Mouse (Mus musculus) kidney, postnatal 0 days (tissue): ENCODE results near the gene Phf13. TPM values are rescaled to one million over a fixed set of nuclear protein-coding genes. Genes with fewer than 3 reads are reported as not detected.

ENCODE experiments used
- ATAC-seq: fragments of 200-750 bp; cut with Nextera tagmentation; replicated peaks from 2 replicates; pipeline ENCODE4 v1.8.0; 2017; ENCODE audit warnings: low read depth, moderate number of reproducible peaks, moderate TSS enrichment, moderate library complexity; ENCODE audit not compliant: low FRiP score
- DNase-seq: peaks from one replicate; pipeline ENCODE4 v3.0.0-alpha.2; 2016; ENCODE audit warnings: low spot score
- H3K27ac ChIP-seq: fragments of 300-500 bp; sonication (generic); 2 replicates; pipeline ENCODE4 v1.5.1; 2014; ENCODE audit warnings: mild to moderate bottlenecking
- H3K27me3 ChIP-seq: fragments of 300-500 bp; sonication (generic); 2 replicates; pipeline ENCODE4 v1.6.1; 2014; ENCODE audit warnings: low read length, mixed read lengths; ENCODE audit not compliant: insufficient read depth
- H3K36me3 ChIP-seq: fragments of 300-500 bp; sonication (generic); 2 replicates; pipeline ENCODE4 v1.6.1; 2014; ENCODE audit warnings: low read length, mixed read lengths; ENCODE audit not compliant: insufficient read depth
- H3K4me1 ChIP-seq: fragments of 300-500 bp; sonication (generic); replicated peaks from 2 replicates; pipeline ENCODE4 v1.6.1; 2014; ENCODE audit warnings: antibody characterized with exemption, low read length, mixed read lengths; ENCODE audit not compliant: insufficient read depth
- H3K4me2 ChIP-seq: fragments of 300-500 bp; sonication (generic); 2 replicates; pipeline ENCODE4 v1.6.1; 2014; ENCODE audit warnings: mild to moderate bottlenecking, low read length, moderate library complexity, mixed read lengths
- H3K4me3 ChIP-seq: fragments of 300-500 bp; sonication (generic); replicated peaks from 2 replicates; pipeline ENCODE4 v1.5.1; 2014; ENCODE audit warnings: low read depth, low read length
- H3K9ac ChIP-seq: fragments of 300-500 bp; sonication (generic); 2 replicates; pipeline ENCODE4 v1.6.1; 2014; ENCODE audit warnings: low read depth, low read length
- H3K9me3 ChIP-seq: fragments of 300-500 bp; sonication (generic); replicated peaks from 2 replicates; pipeline ENCODE4 v1.6.1; 2016; ENCODE audit warnings: low read length, inconsistent platforms, mixed read lengths
- CTCF ChIP-seq: IDR thresholded peaks from 2 replicates; pipeline ENCODE4 v1.5.1; 2016; ENCODE audit warnings: antibody characterized with exemption, low read depth, mild to moderate bottlenecking, moderate library complexity
- WGBS: fragments of 180-500 bp; shearing (Covaris S2); extraction: QIAGEN DNeasy Blood & Tissue Kit; methylation state at CpG from one replicate; pipeline ENCODE4 v1.1.7; 2014; 5-methylcytosine and 5-hydroxymethylcytosine counted together
- polyA plus RNA-seq: library from polyadenylated mRNA; unstranded; fragments of >200 nt; fragmentation: Nextera tagmentation; extraction: Ambion mirVana; gene quantifications from 2 replicates; pipeline ENCODE4 v1.2.1, GENCODE M21; 2015

Gene Phf13
- polyA plus RNA-seq, 1 experiment from 2014 or later = 23.7 TPM

GRCm38 (mm10) chr4:151981363-151981762, 14.7 kb downstream of the Phf13 start:
- H3K27ac ChIP-seq = no peak overlapping the region
- H3K4me2 ChIP-seq = no peak overlapping the region
- no peak overlapping the region for H3K4me3 ChIP-seq
- 13% methylated on average over 5 of the region's 5 CpGs for WGBS
- H3K9me3 ChIP-seq = no peaks in the 10 kb centered on the region
- no peaks in the 10 kb centered on the region for H3K27me3 ChIP-seq
- H3K4me1 ChIP-seq = peaks cover 5% of the 10 kb centered on the region; the same call in 1 of the 2 replicates
- H3K9ac ChIP-seq = no peak overlapping the region
- peak; percentile 98 for TF ChIP-seq CTCF
- peak; percentile 40 for ATAC-seq
- H3K36me3 ChIP-seq = peaks cover 23% of the 10 kb centered on the region
- DNase-seq = peak; percentile 86

GRCm38 (mm10) chr4:151980699-151981098, 15.4 kb downstream of the Phf13 start:
- H3K9me3 ChIP-seq = no peaks in the 10 kb centered on the region
- 69% methylated on average over 8 of the region's 8 CpGs for WGBS
- DNase-seq (no peak), ATAC-seq (no peak)
- peaks cover 23% of the 10 kb centered on the region for H3K36me3 ChIP-seq
- H3K4me1 ChIP-seq = peaks cover 4% of the 10 kb centered on the region; the same call in 1 of the 2 replicates
- no peak overlapping the region for H3K27ac ChIP-seq
- H3K27me3 ChIP-seq = no peaks in the 10 kb centered on the region
- TF ChIP-seq CTCF = peak; percentile 46
- no peak overlapping the region for H3K4me2 ChIP-seq
- H3K4me3 ChIP-seq = no peak overlapping the region
- no peak overlapping the region for H3K9ac ChIP-seq

- peak; percentile 89 for TF ChIP-seq CTCF
- Histone ChIP-seq H3K27me3 (no peaks in the 10 kb centered on the region), H3K4me3 (no peak overlapping the region), H3K36me3 (peaks cover 35% of the 10 kb centered on the region), H3K9ac (no peak overlapping the region), H3K9me3 (no peaks in the 10 kb centered on the region), H3K27ac (no peak overlapping the region), H3K4me1 (peaks cover 4% of the 10 kb centered on the region; the same call in 1 of the 2 replicates), H3K4me2 (no peak overlapping the region)
- no peak for ATAC-seq
- DNase-seq = peak; percentile 87
- WGBS = 23% methylated on average over 10 of the region's 10 CpGs
These were observed 18.3 kb downstream of the Phf13 start for GRCm38 (mm10) chr4:151977748-151978147.

- peaks cover 38% of the 10 kb centered on the region for H3K36me3 ChIP-seq
- no peaks in the 10 kb centered on the region for H3K9me3 ChIP-seq
- H3K9ac ChIP-seq = no peak overlapping the region
- no peaks in the 10 kb centered on the region for H3K27me3 ChIP-seq
- no peak overlapping the region for H3K27ac ChIP-seq
- H3K4me2 ChIP-seq = no peak overlapping the region
- 96% methylated on average over 3 of the region's 3 CpGs for WGBS
- TF ChIP-seq CTCF = peak; percentile 71
- no peak overlapping the region for H3K4me3 ChIP-seq
- peaks cover 4% of the 10 kb centered on the region; the same call in 1 of the 2 replicates for H3K4me1 ChIP-seq
- DNase-seq (no peak), ATAC-seq (no peak)
These were observed 20.6 kb downstream of the Phf13 start for GRCm38 (mm10) chr4:151975441-151975840.

- Histone ChIP-seq H3K27ac (no peak overlapping the region), H3K4me2 (no peak overlapping the region), H3K4me3 (no peak overlapping the region), H3K4me1 (no peaks in the 10 kb centered on the region), H3K36me3 (peaks cover 27% of the 10 kb centered on the region), H3K27me3 (no peaks in the 10 kb centered on the region), H3K9ac (no peak overlapping the region), H3K9me3 (no peaks in the 10 kb centered on the region)
- peak; percentile 69 for DNase-seq
- 65% methylated on average over 10 of the region's 10 CpGs for WGBS
- TF ChIP-seq CTCF = peak; percentile 71
- no peak for ATAC-seq
These were observed 23.7 kb downstream of the Phf13 start for GRCm38 (mm10) chr4:151972221-151972967.

GRCm38 (mm10) chr4:151968204-151968921, 27.7 kb downstream of the Phf13 start:
- Histone ChIP-seq H3K9ac (no peak overlapping the region), H3K4me3 (no peak overlapping the region), H3K9me3 (no peaks in the 10 kb centered on the region), H3K27ac (peak overlapping the region; percentile 0; the same call in 1 of the 2 replicates), H3K4me2 (no peak overlapping the region), H3K4me1 (no peaks in the 10 kb centered on the region), H3K27me3 (no peaks in the 10 kb centered on the region), H3K36me3 (peaks cover 24% of the 10 kb centered on the region; the same call in 1 of the 2 replicates)
- 49% methylated on average over 26 of the region's 26 CpGs for WGBS
- DNase-seq (peak; percentile 42), ATAC-seq (0 out of 2 replicates have a peak, but pooled peaks have one; percentile 33)
- no peak for TF ChIP-seq CTCF
